Mouse (Mus musculus): ENCODE results near the gene Gm9573.

DNA sequence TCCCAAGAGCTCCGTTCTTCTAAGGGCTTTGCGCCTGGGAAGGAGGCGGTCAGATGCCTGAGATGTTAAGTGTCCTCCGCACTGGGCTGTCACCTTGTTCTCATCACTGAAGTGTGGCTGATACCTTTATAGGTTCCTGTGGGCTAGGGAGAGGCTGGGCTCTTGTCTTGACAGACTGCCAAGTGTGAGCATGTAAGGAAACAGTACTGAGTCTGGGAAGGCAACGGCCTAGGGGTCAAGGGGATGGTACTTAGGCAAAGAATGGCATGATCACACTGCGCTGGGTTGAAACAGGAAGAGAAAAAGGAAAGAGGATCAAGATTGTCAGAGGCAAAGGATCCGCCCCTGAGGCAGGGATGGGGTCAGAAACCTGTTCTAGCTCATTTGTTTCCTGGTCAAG lies at the start of gene Gm9573:
- no peak for TF ChIP-seq CTCF (IDR thresholded peaks at IDR 0.05; ENCODE audit: borderline replicate concordance, insufficient read depth, low read depth, low read length)
- no peak for TF ChIP-seq POLR2A (IDR thresholded peaks at IDR 0.05; ENCODE audit: borderline replicate concordance, insufficient read depth, low read length)

Measured in cerebellum, adult 2 months (tissue).